In genomic region chr1:98720595-98720994, GRCm38 (mm10) we compare ENCODE assay signal across 18 mouse cellular contexts.
"Had no signal": no experiment of that assay in that cellular context is flagged by ENCODE, and none has a peak within 500 bp of the region (broad histone marks: within the 10 kb centered on the region; RNA-seq: fewer than 3 reads in every experiment).

No protein-coding gene starts in this region.

- DNase-seq: gastrocnemius, adult 2 months; gastrocnemius, postnatal 10 days; gastrocnemius, postnatal 25 days; heart, adult 11 months; heart, adult 2 months; heart, postnatal 14 days; heart, postnatal 36 days; kidney, adult 11 months; kidney, adult 2 months; kidney, adult 9 months; kidney, postnatal 14 days; kidney, postnatal 36 days; layer of hippocampus, adult 9-11 months; layer of hippocampus, postnatal 36 days; liver; liver, embryonic 13.5 days had no signal

- ATAC-seq: hindbrain, postnatal 0 days; intestine, embryonic 16.5 days had no signal
